ENCODE assay signal across 16 mouse cellular contexts in genomic region chr8:105464595-105464994, GRCm38 (mm10). TPM values are rescaled to one million over a fixed set of nuclear protein-coding genes. Genes with fewer than 3 reads are reported as not detected.
DNase-seq lines count a peak whose midpoint lies in the region; ATAC-seq lines count a peak whose summit lies in the region.
"Had no signal": no experiment of that assay in that cellular context is flagged by ENCODE, and none has a peak within 500 bp of the region (broad histone marks: within the 10 kb centered on the region; RNA-seq: fewer than 3 reads in every experiment).

No protein-coding gene starts in this region.

- DNase-seq in cerebellum, adult 11-12 months = peak; percentile 50
- no peak for DNase-seq in cerebellum, adult 9-10 months
- DNase-seq in heart, postnatal 4 days = peak; percentile 63
- DNase-seq in testis, postnatal 10 days (ENCODE audit: low spot score) = peak; percentile 60
- DNase-seq in testis, postnatal 14 days (ENCODE audit: low spot score) = no peak
- DNase-seq: kidney, adult 9 months; thymus, postnatal 36 days had no signal

- no peak for ATAC-seq in heart, embryonic 11.5 days (replicated peaks; ENCODE audit: insufficient number of reproducible peaks, low FRiP score, low TSS enrichment)
- peak; percentile 51; the same call in 1 of the 2 replicates for ATAC-seq in megakaryocyte-erythroid progenitor cell, adult 5-6 weeks (replicated peaks; ENCODE audit: low FRiP score, low TSS enrichment, poor library complexity, severe bottlenecking)
- no peak for ATAC-seq in intestine, embryonic 16.5 days

- H3K4me1 ChIP-seq in heart, embryonic 11.5 days (ENCODE audit: control insufficient read depth, insufficient read depth, low read length) = peaks cover 5% of the 10 kb centered on the region; the same call in 1 of the 2 replicates
- peaks cover 5% of the 10 kb centered on the region for H3K4me1 ChIP-seq in intestine, embryonic 16.5 days (ENCODE audit: control insufficient read depth, insufficient read depth, low read length)

- no peak overlapping the region for H3K4me2 ChIP-seq in heart, embryonic 11.5 days
- H3K4me2 ChIP-seq in intestine, embryonic 16.5 days (ENCODE audit: low read depth, low read length) = no peak overlapping the region
- H3K4me2 ChIP-seq: stomach, embryonic 15.5 days had no signal

- WGBS in heart, embryonic 11.5 days (ENCODE audit: insufficient replicate concordance) = 61% methylated on average over 7 of the region's 7 CpGs
- 75% methylated on average over 7 of the region's 7 CpGs for WGBS in intestine, embryonic 16.5 days

- H3K27ac ChIP-seq in heart, embryonic 11.5 days (ENCODE audit: low read depth, low read length) = no peak overlapping the region
- no peak overlapping the region for H3K27ac ChIP-seq in intestine, embryonic 16.5 days (ENCODE audit: low read length)
- H3K27ac ChIP-seq: layer of hippocampus, adult 2 months; macrophage; stomach, embryonic 15.5 days had no signal

- no peaks in the 10 kb centered on the region for H3K27me3 ChIP-seq in heart, embryonic 11.5 days (ENCODE audit: control insufficient read depth, insufficient read depth, low read length)
- H3K27me3 ChIP-seq in intestine, embryonic 16.5 days (replicated peaks; ENCODE audit: control insufficient read depth, insufficient read depth, low read length) = no peaks in the 10 kb centered on the region
- H3K27me3 ChIP-seq: stomach, embryonic 15.5 days had no signal

- H3K9ac ChIP-seq in heart, embryonic 11.5 days (ENCODE audit: low read depth, low read length) = no peak overlapping the region
- no peak overlapping the region for H3K9ac ChIP-seq in intestine, embryonic 16.5 days (ENCODE audit: low read depth, low read length)
- H3K9ac ChIP-seq: stomach, embryonic 15.5 days had no signal

- H3K36me3 ChIP-seq in heart, embryonic 11.5 days (ENCODE audit: control insufficient read depth, insufficient read depth, low read length) = no peaks in the 10 kb centered on the region
- no peaks in the 10 kb centered on the region for H3K36me3 ChIP-seq in intestine, embryonic 16.5 days (ENCODE audit: control insufficient read depth, insufficient read depth, low read length)
- H3K36me3 ChIP-seq: stomach, embryonic 15.5 days had no signal

- H3K9me3 ChIP-seq in heart, embryonic 11.5 days (replicated peaks; ENCODE audit: control insufficient read depth, low read length) = no peaks in the 10 kb centered on the region
- H3K9me3 ChIP-seq in intestine, embryonic 16.5 days (ENCODE audit: control insufficient read depth, low read length) = no peaks in the 10 kb centered on the region
- H3K9me3 ChIP-seq: stomach, embryonic 15.5 days had no signal

- no peak overlapping the region for H3K4me3 ChIP-seq in heart, embryonic 11.5 days (ENCODE audit: low read depth, low read length)
- H3K4me3 ChIP-seq in intestine, embryonic 16.5 days (ENCODE audit: low read length) = no peak overlapping the region
- H3K4me3 ChIP-seq: layer of hippocampus, adult 2 months; stomach, embryonic 15.5 days had no signal

RNA-seq across cellular contexts. Expression of gene Tppp3, which starts 6.7 kb away (rescaled TPM):
- total RNA-seq in heart, postnatal 4 days (2021) = 10 to 100 TPM; 44.4 to 46.1 TPM
- polyA plus RNA-seq in heart, embryonic 11.5 days (2014; fragmentation: Nextera tagmentation; extraction: Ambion mirVana) = 21.0 and 21.1 TPM in 2 replicates
- total RNA-seq in megakaryocyte-erythroid progenitor cell, adult 5-6 weeks (2014; fragmentation: Nextera tagmentation) = 0.45 and 1.4 TPM in 2 replicates
- 1.3 TPM in 1 of 2 replicates, not detected in the other for total RNA-seq in megakaryocyte-erythroid progenitor cell, adult 5-6 weeks (2017)
- 41.9 and 42.3 TPM in 2 replicates for polyA plus RNA-seq in intestine, embryonic 16.5 days (2015; fragmentation: Nextera tagmentation; extraction: Ambion mirVana)

RNA-seq across cellular contexts. Expression of gene Zdhhc1, which starts 32.1 kb away (rescaled TPM):
- 10 to 100 TPM; 14.6 to 15.9 TPM for total RNA-seq in heart, postnatal 4 days (2021)
- polyA plus RNA-seq in heart, embryonic 11.5 days (2014; fragmentation: Nextera tagmentation; extraction: Ambion mirVana) = 15.0 and 17.1 TPM in 2 replicates
- 8.4 and 12.8 TPM in 2 replicates for total RNA-seq in megakaryocyte-erythroid progenitor cell, adult 5-6 weeks (2014; fragmentation: Nextera tagmentation)
- 2.2 and 3.8 TPM in 2 replicates for total RNA-seq in megakaryocyte-erythroid progenitor cell, adult 5-6 weeks (2017)
- polyA plus RNA-seq in intestine, embryonic 16.5 days (2015; fragmentation: Nextera tagmentation; extraction: Ambion mirVana) = 17.5 and 18.5 TPM in 2 replicates

RNA-seq across cellular contexts. Expression of gene Lrrc36, which starts 51.2 kb away (rescaled TPM):
- under 1 TPM; 0.50 to 0.93 TPM for total RNA-seq in heart, postnatal 4 days (2021)
- not detected in 2 replicates for polyA plus RNA-seq in heart, embryonic 11.5 days (2014; fragmentation: Nextera tagmentation; extraction: Ambion mirVana)
- total RNA-seq in megakaryocyte-erythroid progenitor cell, adult 5-6 weeks (2014; fragmentation: Nextera tagmentation) = 0.61 and 1.5 TPM in 2 replicates
- total RNA-seq in megakaryocyte-erythroid progenitor cell, adult 5-6 weeks (2017) = 0.46 TPM in 1 of 2 replicates, not detected in the other
- polyA plus RNA-seq in intestine, embryonic 16.5 days (2015; fragmentation: Nextera tagmentation; extraction: Ambion mirVana) = 0.07 TPM in 1 of 2 replicates, not detected in the other
- total RNA-seq: liver, adult 2 months had no signal
- polyA plus RNA-seq: liver, adult 2 months; macrophage; stomach, embryonic 15.5 days had no signal

RNA-seq across cellular contexts. Expression of gene Kctd19, which starts 51.3 kb away (rescaled TPM):
- not detected for total RNA-seq in heart, postnatal 4 days (2021)
- not detected in 2 replicates for polyA plus RNA-seq in heart, embryonic 11.5 days (2014; fragmentation: Nextera tagmentation; extraction: Ambion mirVana)
- total RNA-seq in megakaryocyte-erythroid progenitor cell, adult 5-6 weeks (2014; fragmentation: Nextera tagmentation) = not detected in 2 replicates
- not detected in 2 replicates for total RNA-seq in megakaryocyte-erythroid progenitor cell, adult 5-6 weeks (2017)
- polyA plus RNA-seq in intestine, embryonic 16.5 days (2015; fragmentation: Nextera tagmentation; extraction: Ambion mirVana) = 0.04 TPM in 1 of 2 replicates, not detected in the other
- total RNA-seq: layer of hippocampus, adult 2 months; left cerebral cortex, postnatal 10 days; liver, adult 2 months had no signal
- polyA plus RNA-seq: heart, postnatal 0 days; liver, adult 2 months; macrophage; stomach, embryonic 15.5 days had no signal

RNA-seq across cellular contexts. Expression of gene Hsd11b2, which starts 54.0 kb away (rescaled TPM):
- under 1 TPM; 0.43 to 0.52 TPM for total RNA-seq in heart, postnatal 4 days (2021)
- 6.4 and 8.2 TPM in 2 replicates for polyA plus RNA-seq in heart, embryonic 11.5 days (2014; fragmentation: Nextera tagmentation; extraction: Ambion mirVana)
- total RNA-seq in megakaryocyte-erythroid progenitor cell, adult 5-6 weeks (2014; fragmentation: Nextera tagmentation) = 0.20 TPM in 1 of 2 replicates, not detected in the other
- 0.19 TPM in 1 of 2 replicates, not detected in the other for total RNA-seq in megakaryocyte-erythroid progenitor cell, adult 5-6 weeks (2017)
- 1.9 and 2.3 TPM in 2 replicates for polyA plus RNA-seq in intestine, embryonic 16.5 days (2015; fragmentation: Nextera tagmentation; extraction: Ambion mirVana)
- total RNA-seq: layer of hippocampus, adult 2 months; left cerebral cortex, postnatal 10 days; liver, adult 2 months had no signal
- polyA plus RNA-seq: macrophage had no signal

Comparison
In these comparisons a context has a peak if more than half of its experiments do, and no peak if none do; other contexts are left out.
1. DNase-seq: peak in cerebellum, adult 11-12 months (single experiment), heart, postnatal 4 days (single experiment) and testis, postnatal 10 days (single experiment); none in cerebellum, adult 9-10 months (single experiment) and testis, postnatal 14 days (single experiment).
2. RNA of gene Tppp3, which starts 6.7 kb away (total RNA-seq): 44.4 to 46.1 TPM in heart, postnatal 4 days; 0.45 to 1.4 TPM in megakaryocyte-erythroid progenitor cell, adult 5-6 weeks; every median in the first group is over 10 times any median in the second.